Comparison of ENCODE assay signal across 8 mouse cellular contexts in the genomic region with DNA sequence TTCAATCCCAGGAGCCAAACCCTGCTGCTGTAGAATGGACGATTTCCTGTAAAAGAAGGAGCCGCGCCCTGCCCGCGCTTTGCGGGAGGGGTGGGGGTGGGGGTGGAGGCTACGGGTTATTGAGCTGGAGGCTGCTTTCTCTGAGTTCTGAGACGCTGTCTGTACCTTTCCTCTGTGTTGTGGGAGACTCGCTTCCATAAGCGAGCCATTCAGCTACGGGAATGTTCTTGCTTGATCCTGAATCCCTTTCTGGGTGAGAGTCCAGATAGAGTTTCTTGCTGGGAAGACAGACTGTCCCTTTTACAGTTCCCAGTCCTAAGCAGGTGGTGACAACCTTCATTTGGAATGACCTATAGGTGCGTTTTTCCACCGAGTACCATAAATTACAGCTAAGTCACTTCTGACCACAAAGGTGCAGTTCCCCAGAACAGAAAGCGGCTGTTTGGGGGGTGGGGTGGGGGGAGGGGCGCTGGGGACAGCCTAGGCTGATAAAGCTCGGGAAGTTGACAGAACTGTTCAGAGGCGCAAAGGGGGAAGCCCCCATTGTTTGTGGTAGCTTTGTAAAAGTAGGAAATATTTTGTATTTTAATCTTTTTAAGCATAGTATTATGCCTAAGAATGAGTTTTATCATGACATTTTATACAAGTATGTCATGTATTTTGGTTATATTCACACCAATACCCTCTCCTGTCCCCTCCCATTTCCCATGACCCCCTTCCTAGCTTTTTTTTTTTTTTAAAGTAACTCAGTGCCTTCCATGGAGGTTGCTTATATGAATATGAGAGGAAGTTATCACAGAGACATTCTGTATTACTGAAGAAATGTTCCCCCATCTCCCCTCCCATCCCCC. TPM values are rescaled to one million over a fixed set of nuclear protein-coding genes. Genes with fewer than 3 reads are reported as not detected.
DNase-seq lines count a peak whose midpoint lies in the region; ATAC-seq and TF ChIP-seq lines count a peak whose summit lies in the region.

No protein-coding gene starts in this region.

- H3K4me3 ChIP-seq in gastrocnemius, adult 2 months: peak overlapping the region; percentile 63

- peak; percentile 51 for DNase-seq in gastrocnemius, adult 2 months
- no peak for DNase-seq in gastrocnemius, adult 8-10 months (ENCODE audit: low spot score in 2 of 2)
- DNase-seq in heart, postnatal 14 days: peak; percentile 47 to 55
- DNase-seq in liver: peak; percentile 82
- DNase-seq in neural tube, embryonic 10.5 days (ENCODE audit: extremely low spot score, low spot score): peak; percentile 54
- no peak for DNase-seq in right cerebral cortex, postnatal 25 days
- DNase-seq in left cerebral cortex, postnatal 14 days (ENCODE audit: low spot score in 2 of 2): no peak

- intact Hi-C loops in gastrocnemius, adult 2 months (cut with DNase I): no loop called here
- intact Hi-C loops in heart, postnatal 14 days (cut with DNase I): loop anchor here (5.0 kb wide), 2 partner anchors 34 to 74 kb away; no protein-coding TSS in a partner anchor
- intact Hi-C loops in left cerebral cortex, postnatal 14 days (cut with DNase I): no loop called here

- peak; percentile 19; the same call in 1 of the 2 replicates for ATAC-seq in common myeloid progenitor, adult 5-6 weeks (replicated peaks; ENCODE audit: low read depth, poor library complexity, severe bottlenecking)

- H3K27ac ChIP-seq in gastrocnemius, adult 2 months: peak overlapping the region; percentile 83

- TF ChIP-seq CTCF in gastrocnemius, adult 2 months (IDR thresholded peaks at IDR 0.05): no peak

RNA-seq across cellular contexts. Expression of a gene that starts 57.9 kb away (rescaled TPM):
- total RNA-seq in gastrocnemius, adult 2 months (2021): 1 to 10 TPM; 5.6 to 8.1 TPM
- 1 to 10 TPM; 5.9 to 7.5 (median 6.7) TPM for total RNA-seq in gastrocnemius, adult 8-10 months (2022)
- total RNA-seq in common myeloid progenitor, adult 5-6 weeks (2017): 33.2 and 40.1 TPM in 2 replicates
- total RNA-seq in heart, postnatal 14 days (2021): 10 to 100 TPM; 14.3 to 17.1 TPM
- 1 to 10 TPM; 3.3 to 3.7 TPM for total RNA-seq in left cerebral cortex, postnatal 14 days (2021)

Comparison
In these comparisons a context has a peak if more than half of its experiments do, and no peak if none do; other contexts are left out.
1. DNase-seq: peak in gastrocnemius, adult 2 months (single experiment), heart, postnatal 14 days (2 of 2), liver (single experiment) and neural tube, embryonic 10.5 days (single experiment); none in gastrocnemius, adult 8-10 months (0 of 2), right cerebral cortex, postnatal 25 days (single experiment) and left cerebral cortex, postnatal 14 days (0 of 2).